Mouse (Mus musculus): ENCODE measurements around the gene Prkcsh. TPM values are rescaled to one million over a fixed set of nuclear protein-coding genes. Genes with fewer than 3 reads are reported as not detected.
A peak's percentile ranks its signal among the peaks of the same experiment; 100 is the strongest.

Prkcsh gene
- polyA plus RNA-seq, 2 experiments: 29.2 to 45.1 TPM

DNA sequence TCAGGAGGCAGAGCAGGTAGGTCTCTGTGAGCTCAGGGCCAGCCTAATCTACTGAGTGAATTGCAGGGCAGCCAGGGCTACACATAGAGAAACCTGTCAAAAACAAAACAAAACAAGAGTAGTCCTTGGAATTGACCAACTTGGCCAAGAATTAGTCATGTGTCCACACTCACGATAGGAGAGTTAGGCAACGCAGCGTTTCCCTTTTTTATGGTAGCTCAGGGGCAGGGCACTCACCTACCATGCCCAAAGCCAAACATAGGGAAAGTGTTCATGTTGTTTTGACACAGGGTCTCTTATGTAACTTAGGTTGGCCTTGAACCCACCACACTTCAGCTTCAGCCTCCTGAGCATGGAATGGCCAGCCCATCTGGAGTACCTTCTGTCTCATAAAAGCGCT is 33.3 kb upstream of the Prkcsh start:
- 66% methylated on average over 4 of the region's 4 CpGs for WGBS (ENCODE audit: insufficient replicate concordance)
- H3K27ac ChIP-seq: no peak overlapping the region
- no peak for DNase-seq (ENCODE audit: low read depth in 3 of 3, low spot score in 3 of 3)

DNA sequence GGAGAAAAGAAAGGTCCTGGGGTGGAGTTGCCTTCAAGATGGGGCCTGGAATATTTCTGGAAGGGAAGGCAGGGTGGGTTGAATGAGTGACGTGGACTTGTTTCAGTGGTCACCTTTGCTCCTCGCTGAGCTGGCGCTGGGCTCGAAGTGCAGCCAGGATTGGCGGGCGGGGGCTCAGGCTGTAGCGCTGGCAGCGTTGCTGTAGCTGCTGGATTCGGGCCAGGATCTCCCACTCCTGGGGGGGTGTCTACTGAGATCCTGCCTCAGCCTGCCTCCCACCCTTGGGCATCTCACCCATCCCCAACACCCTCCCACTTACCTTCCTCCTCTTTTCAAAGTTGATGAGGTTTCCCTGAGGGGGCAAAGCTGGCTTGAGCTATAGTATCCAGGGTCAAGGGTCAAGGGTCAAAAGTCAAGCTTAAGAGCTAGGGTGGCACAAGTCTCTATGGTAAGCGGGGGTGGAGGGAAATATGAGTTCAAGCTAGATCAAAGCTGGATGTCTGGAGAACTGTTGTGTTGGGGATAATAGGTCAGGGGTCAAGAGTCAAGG is 25.9 kb upstream of the Prkcsh start:
- DNase-seq (ENCODE audit: low read depth in 3 of 3, low spot score in 3 of 3): no peak
- no peak for TF ChIP-seq EP300 (IDR thresholded peaks at IDR 0.05; ENCODE audit: low read depth)
- TF ChIP-seq CTCF (IDR thresholded peaks at IDR 0.05; ENCODE audit: low read depth): no peak
- H3K9ac ChIP-seq (replicated peaks): no peak overlapping the region
- no peaks in the 10 kb centered on the region for H3K36me3 ChIP-seq (replicated peaks; ENCODE audit: control insufficient read depth, insufficient read depth, low read depth)
- ATAC-seq (ENCODE audit: insufficient read depth): no peak
- H3K4me2 ChIP-seq (ENCODE audit: low read depth): no peak overlapping the region
- peaks cover 5% of the 10 kb centered on the region for H3K27me3 ChIP-seq (ENCODE audit: control insufficient read depth, insufficient read depth, low read length)
- H3K27ac ChIP-seq: no peak overlapping the region
- H3K9me3 ChIP-seq (ENCODE audit: control insufficient read depth, low read length): no peaks in the 10 kb centered on the region
- no peaks in the 10 kb centered on the region for H3K4me1 ChIP-seq (replicated peaks; ENCODE audit: control insufficient read depth in 2 of 2, insufficient read depth in 2 of 2, low read length in 1 of 2)
- WGBS (ENCODE audit: insufficient replicate concordance): 82% methylated on average over 10 of the region's 10 CpGs
- H3K4me3 ChIP-seq (ENCODE audit: insufficient read depth in 1 of 2, low read depth in 2 of 2, low read length in 2 of 2): no peak overlapping the region

More for the DNA sequence above, 33.3 kb upstream of the Prkcsh start:
- no peak overlapping the region for H3K4me2 ChIP-seq (ENCODE audit: low read depth)
- no peak for TF ChIP-seq CTCF (IDR thresholded peaks at IDR 0.05; ENCODE audit: low read depth)
- TF ChIP-seq EP300 (IDR thresholded peaks at IDR 0.05; ENCODE audit: low read depth): no peak
- no peak overlapping the region for H3K9ac ChIP-seq (replicated peaks)
- peaks cover under 1% of the 10 kb centered on the region in 2 experiments; a peak in 3 of 4 replicates for H3K4me1 ChIP-seq (replicated peaks; ENCODE audit: control insufficient read depth in 2 of 2, insufficient read depth in 2 of 2, low read length in 1 of 2)
- no peak overlapping the region for H3K4me3 ChIP-seq (ENCODE audit: insufficient read depth in 1 of 2, low read depth in 2 of 2, low read length in 2 of 2)
- no peaks in the 10 kb centered on the region for H3K9me3 ChIP-seq (ENCODE audit: control insufficient read depth, low read length)
- no peaks in the 10 kb centered on the region for H3K36me3 ChIP-seq (replicated peaks; ENCODE audit: control insufficient read depth, insufficient read depth, low read depth)
- H3K27me3 ChIP-seq (ENCODE audit: control insufficient read depth, insufficient read depth, low read length): no peaks in the 10 kb centered on the region
- ATAC-seq (ENCODE audit: insufficient read depth): no peak

GRCm38 (mm10) chr9:21977331-21977730 is 25.3 kb upstream of the Prkcsh start:
- Histone ChIP-seq H3K4me3 (ENCODE audit: insufficient read depth in 1 of 2, low read depth in 2 of 2, low read length in 2 of 2) (no peak overlapping the region), H3K27ac (no peak overlapping the region), H3K9me3 (ENCODE audit: control insufficient read depth, low read length) (no peaks in the 10 kb centered on the region), H3K4me1 (replicated peaks; ENCODE audit: control insufficient read depth in 2 of 2, insufficient read depth in 2 of 2, low read length in 1 of 2) (no peaks in the 10 kb centered on the region), H3K9ac (replicated peaks) (no peak overlapping the region), H3K27me3 (ENCODE audit: control insufficient read depth, insufficient read depth, low read length) (peaks cover 5% of the 10 kb centered on the region), H3K4me2 (ENCODE audit: low read depth) (no peak overlapping the region), H3K36me3 (replicated peaks; ENCODE audit: control insufficient read depth, insufficient read depth, low read depth) (no peaks in the 10 kb centered on the region)
- DNase-seq (ENCODE audit: low read depth in 3 of 3, low spot score in 3 of 3): no peak
- 75% methylated on average over 5 of the region's 5 CpGs for WGBS (ENCODE audit: insufficient replicate concordance)
- TF ChIP-seq EP300 (IDR thresholded peaks at IDR 0.05; ENCODE audit: low read depth) (no peak), CTCF (IDR thresholded peaks at IDR 0.05; ENCODE audit: low read depth) (no peak)
- no peak for ATAC-seq (ENCODE audit: insufficient read depth)

DNA sequence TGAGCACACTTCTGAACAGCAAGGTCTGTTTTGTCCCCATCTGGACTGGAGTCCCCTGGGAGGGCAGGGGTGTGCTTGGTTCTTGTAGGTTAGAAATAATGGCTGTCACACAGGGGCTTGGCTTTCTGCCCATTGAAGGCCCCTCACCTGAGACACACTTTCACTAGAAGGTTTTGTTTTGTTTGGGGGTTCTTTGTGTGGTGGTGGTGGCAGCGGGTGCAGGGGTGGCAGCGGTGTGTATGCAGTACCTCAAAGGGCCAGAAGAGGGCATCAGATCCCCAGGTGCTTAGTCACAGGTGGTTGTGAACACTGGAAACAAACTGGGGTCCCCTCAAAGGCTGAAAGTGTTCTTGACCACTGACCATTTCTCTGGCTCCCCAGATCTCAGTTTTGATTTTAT is 24.6 kb upstream of the Prkcsh start:
- Histone ChIP-seq H3K4me2 (ENCODE audit: low read depth) (no peak overlapping the region), H3K36me3 (replicated peaks; ENCODE audit: control insufficient read depth, insufficient read depth, low read depth) (no peaks in the 10 kb centered on the region), H3K27me3 (ENCODE audit: control insufficient read depth, insufficient read depth, low read length) (peaks cover 5% of the 10 kb centered on the region), H3K4me1 (replicated peaks; ENCODE audit: control insufficient read depth in 2 of 2, insufficient read depth in 2 of 2, low read length in 1 of 2) (no peaks in the 10 kb centered on the region), H3K9me3 (ENCODE audit: control insufficient read depth, low read length) (no peaks in the 10 kb centered on the region), H3K27ac (no peak overlapping the region), H3K4me3 (ENCODE audit: insufficient read depth in 1 of 2, low read depth in 2 of 2, low read length in 2 of 2) (no peak overlapping the region), H3K9ac (replicated peaks) (no peak overlapping the region)
- DNase-seq (ENCODE audit: low read depth in 3 of 3, low spot score in 3 of 3) (no peak), ATAC-seq (ENCODE audit: insufficient read depth) (no peak)
- 19% methylated on average over 2 of the region's 2 CpGs for WGBS (ENCODE audit: insufficient replicate concordance)
- TF ChIP-seq CTCF (IDR thresholded peaks at IDR 0.05; ENCODE audit: low read depth) (peak; percentile 92), EP300 (IDR thresholded peaks at IDR 0.05; ENCODE audit: low read depth) (no peak)

- no peaks in the 10 kb centered on the region for H3K4me1 ChIP-seq (replicated peaks; ENCODE audit: control insufficient read depth in 2 of 2, insufficient read depth in 2 of 2, low read length in 1 of 2)
- no peak overlapping the region for H3K27ac ChIP-seq
- no peak overlapping the region for H3K4me2 ChIP-seq (ENCODE audit: low read depth)
- ATAC-seq (ENCODE audit: insufficient read depth) (no peak), DNase-seq (ENCODE audit: low read depth in 3 of 3, low spot score in 3 of 3) (no peak)
- H3K9me3 ChIP-seq (ENCODE audit: control insufficient read depth, low read length): no peaks in the 10 kb centered on the region
- WGBS (ENCODE audit: insufficient replicate concordance): 73% methylated on average over 4 of the region's 4 CpGs
- TF ChIP-seq EP300 (IDR thresholded peaks at IDR 0.05; ENCODE audit: low read depth) (no peak), CTCF (IDR thresholded peaks at IDR 0.05; ENCODE audit: low read depth) (no peak)
- H3K36me3 ChIP-seq (replicated peaks; ENCODE audit: control insufficient read depth, insufficient read depth, low read depth): no peaks in the 10 kb centered on the region
- no peak overlapping the region for H3K9ac ChIP-seq (replicated peaks)
- peaks cover 5% of the 10 kb centered on the region for H3K27me3 ChIP-seq (ENCODE audit: control insufficient read depth, insufficient read depth, low read length)
- no peak overlapping the region for H3K4me3 ChIP-seq (ENCODE audit: insufficient read depth in 1 of 2, low read depth in 2 of 2, low read length in 2 of 2)
These were observed 24.0 kb upstream of the Prkcsh start for GRCm38 (mm10) chr9:21978398-21979128.

All from liver, embryonic 14.5 days (tissue).